Mouse (Mus musculus) urinary bladder, postnatal 0 days (tissue): Measurements from ENCODE around the gene Hsd17b7. TPM values are rescaled to one million over a fixed set of nuclear protein-coding genes. Genes with fewer than 3 reads are reported as not detected.

Source experiments
- polyA plus RNA-seq: library from polyadenylated mRNA; unstranded; fragments of >200 nt; fragmentation: Nextera tagmentation; extraction: Ambion mirVana; gene quantifications from 2 replicates; pipeline ENCODE4 v1.2.1, GENCODE M21; 2015

The Hsd17b7 gene
- polyA plus RNA-seq: 25.0 and 77.8 TPM in 2 replicates

DNA sequence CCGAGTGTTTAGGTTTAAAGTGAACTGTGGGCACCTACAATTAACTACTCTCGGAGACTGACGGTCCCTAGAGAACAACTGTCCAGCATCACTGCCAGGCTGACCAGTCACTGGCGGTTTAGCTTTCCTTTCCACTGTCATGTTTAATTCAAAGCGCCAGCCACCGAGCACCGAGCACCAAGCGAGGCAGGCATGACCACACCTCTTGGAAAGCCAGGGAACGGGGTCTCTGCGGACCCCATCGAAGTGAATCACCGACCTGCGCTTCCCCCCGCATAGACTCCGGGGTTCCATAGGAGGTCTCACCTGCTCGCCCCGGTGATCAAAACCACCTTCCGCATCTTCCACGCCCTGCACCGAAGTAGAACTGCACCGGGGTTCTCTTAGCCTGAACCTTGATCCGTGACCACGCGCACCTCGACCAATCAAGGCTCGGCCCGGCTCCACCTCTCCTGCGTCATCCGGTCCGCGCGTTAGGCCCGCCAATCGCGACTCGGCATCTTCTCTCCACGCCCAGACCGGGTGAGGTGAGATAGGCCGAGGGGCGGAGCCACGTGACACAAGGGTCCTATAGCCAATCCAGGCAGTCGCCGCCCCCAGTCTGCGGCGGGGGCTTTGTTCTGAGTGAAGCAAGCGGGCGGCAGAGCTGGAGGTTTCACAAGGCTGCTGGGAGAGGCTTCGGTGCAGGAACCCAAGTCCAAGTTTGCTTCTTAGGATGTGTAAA, at the start of gene Hsd17b7:
Hsd17b7 (minus strand) TSS at position 450 of the 724 bp plus-strand sequence.

DNA sequence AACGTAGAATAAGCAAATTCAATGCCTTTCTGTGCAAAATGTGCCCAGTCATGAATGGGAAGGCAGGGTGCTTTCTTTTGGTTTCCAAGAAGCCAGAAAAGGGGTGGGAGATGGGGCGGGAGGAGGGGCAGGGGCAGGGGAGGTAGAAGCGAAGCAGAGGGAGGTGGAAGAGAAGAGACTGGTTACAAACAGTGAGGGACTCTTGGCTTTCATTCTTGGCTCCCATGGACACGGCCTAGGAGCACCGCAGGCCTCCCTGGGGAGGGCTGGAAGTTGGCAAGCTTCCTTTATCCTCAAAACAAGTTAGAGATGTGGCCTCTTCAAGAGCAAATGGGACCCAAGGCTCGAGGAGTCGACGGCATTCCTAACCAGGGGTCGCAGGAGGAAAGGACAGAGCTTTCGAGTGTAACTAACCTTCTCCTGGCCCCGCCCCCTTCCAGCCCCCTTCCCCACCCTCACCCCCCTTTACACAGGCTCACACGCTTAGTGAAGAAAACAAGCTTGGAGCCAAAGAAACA, 40.5 kb downstream of the Hsd17b7 start, which contains the start of gene Ccdc190:
Ccdc190 (plus strand) TSS at position 195 of the 518 bp plus-strand sequence.

Other genes with a start within 250 kb of the Hsd17b7 start
- gene Rgs4, start 221.6 kb downstream of the Hsd17b7 start, polyA plus RNA-seq: 8.6 and 11.8 TPM in 2 replicates
- not detected in 2 replicates for gene Ccdc190, start 40.6 kb downstream of the Hsd17b7 start, polyA plus RNA-seq
- gene Ddr2, start 141.5 kb upstream of the Hsd17b7 start, polyA plus RNA-seq: 69.2 and 86.5 TPM in 2 replicates
- gene Uap1, start 205.7 kb upstream of the Hsd17b7 start, polyA plus RNA-seq: 47.6 and 52.3 TPM in 2 replicates
- gene Uhmk1, start 246.2 kb upstream of the Hsd17b7 start, polyA plus RNA-seq: 3.6 and 4.3 TPM in 2 replicates